Comparison of ENCODE assay signal across 8 mouse cellular contexts in the genomic region with DNA sequence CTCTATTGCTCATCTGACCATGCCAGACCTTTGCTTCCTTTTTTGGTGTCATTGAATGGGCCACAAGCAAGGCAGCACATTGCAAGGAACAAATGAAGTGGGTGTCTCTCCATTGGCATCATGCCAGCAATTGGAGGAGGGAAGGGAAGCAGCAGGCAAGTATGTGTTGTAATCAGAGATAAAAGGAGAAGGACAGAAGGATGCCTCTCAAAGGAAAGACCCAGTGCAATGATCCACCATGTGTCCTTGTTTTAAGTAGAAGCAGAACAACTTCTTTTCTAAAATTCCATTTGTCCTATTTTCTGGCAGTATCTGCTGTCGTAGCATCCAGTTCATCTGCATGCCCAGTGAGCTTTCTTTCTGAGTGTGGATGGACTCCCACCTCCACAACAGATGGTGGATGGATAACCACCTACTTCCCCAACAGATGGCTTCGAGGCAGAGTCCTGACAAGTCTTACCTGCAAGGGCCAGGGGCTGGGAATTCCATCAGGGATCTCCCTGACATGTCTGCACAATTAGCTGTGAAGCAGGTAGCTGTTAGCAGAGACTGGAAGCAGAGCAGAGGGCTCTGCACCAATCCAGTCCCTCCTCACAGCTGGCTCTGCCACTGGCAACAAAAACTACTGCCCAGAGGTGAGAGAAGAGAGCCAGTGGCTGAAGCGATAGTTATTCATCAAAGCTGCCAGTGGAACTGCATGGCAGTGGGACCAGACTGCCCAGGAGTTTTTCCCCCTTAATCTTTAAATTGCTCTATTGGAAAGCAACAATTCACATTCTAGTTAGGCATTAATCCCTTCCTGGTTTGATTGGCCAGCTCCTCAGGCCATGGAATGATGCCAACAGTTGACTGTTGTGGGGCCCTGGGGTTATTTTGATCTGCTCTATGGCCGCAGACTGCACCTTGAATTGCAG.
DNase-seq lines count a peak whose midpoint lies in the region; ATAC-seq and TF ChIP-seq lines count a peak whose summit lies in the region.

No protein-coding gene starts in this region.

- H3K27ac ChIP-seq in liver, postnatal 0 days (ENCODE audit: low read depth), result no peak overlapping the region
- no peak overlapping the region for H3K27ac ChIP-seq in liver, embryonic 12.5 days
- no peak overlapping the region for H3K27ac ChIP-seq in heart, embryonic 11.5 days (ENCODE audit: low read depth, low read length)

- ATAC-seq in liver, postnatal 0 days, result 0 out of 2 replicates have a peak, but pooled peaks have one; percentile 29
- no peak for ATAC-seq in liver, embryonic 12.5 days
- ATAC-seq in heart, embryonic 11.5 days (replicated peaks; ENCODE audit: insufficient number of reproducible peaks, low FRiP score, low TSS enrichment), result no peak

- intact Hi-C loops in left cerebral cortex, postnatal 10 days (cut with DNase I), result no loop called here

- H3K36me3 ChIP-seq in liver, postnatal 0 days (replicated peaks; ENCODE audit: insufficient read depth, low read length), result no peaks in the 10 kb centered on the region
- H3K36me3 ChIP-seq in liver, embryonic 12.5 days, result no peaks in the 10 kb centered on the region
- no peaks in the 10 kb centered on the region for H3K36me3 ChIP-seq in heart, embryonic 11.5 days (ENCODE audit: control insufficient read depth, insufficient read depth, low read length)

- no peak overlapping the region for H3K4me3 ChIP-seq in liver, postnatal 0 days (ENCODE audit: low read depth, low read length)
- H3K4me3 ChIP-seq in liver, embryonic 12.5 days, result no peak overlapping the region
- no peak overlapping the region for H3K4me3 ChIP-seq in heart, embryonic 11.5 days (ENCODE audit: low read depth, low read length)

- DNase-seq in liver, postnatal 0 days, result peak; percentile 17
- peak; percentile 83 for DNase-seq in cerebellum, adult 8-10 months
- peak; percentile 52 for DNase-seq in kidney, adult 18-20 months
- DNase-seq in left cerebral cortex, postnatal 10 days (ENCODE audit: extremely low spot score in 1 of 2, low spot score in 2 of 2), result peak; percentile 6 to 26
- DNase-seq in ovary, adult 18-20 months (ENCODE audit: low spot score), result no peak
- DNase-seq in T-cell, adult 2 months (ENCODE audit: low spot score), result no peak

- H3K27me3 ChIP-seq in liver, postnatal 0 days (ENCODE audit: insufficient read depth, low read length), result no peaks in the 10 kb centered on the region
- no peaks in the 10 kb centered on the region for H3K27me3 ChIP-seq in liver, embryonic 12.5 days (replicated peaks)
- no peaks in the 10 kb centered on the region for H3K27me3 ChIP-seq in heart, embryonic 11.5 days (ENCODE audit: control insufficient read depth, insufficient read depth, low read length)

- WGBS in liver, postnatal 0 days (ENCODE audit: insufficient replicate concordance), result 63% methylated on average over 4 of the region's 4 CpGs
- WGBS in liver, embryonic 12.5 days (ENCODE audit: insufficient replicate concordance), result 62% methylated on average over 4 of the region's 4 CpGs
- 65% methylated on average over 4 of the region's 4 CpGs for WGBS in heart, embryonic 11.5 days (ENCODE audit: insufficient replicate concordance)

- TF ChIP-seq EP300 in liver, postnatal 0 days (IDR thresholded peaks at IDR 0.05; ENCODE audit: low read depth), result no peak

- no peak overlapping the region for H3K4me2 ChIP-seq in liver, postnatal 0 days (ENCODE audit: low read depth, low read length)
- no peak overlapping the region for H3K4me2 ChIP-seq in liver, embryonic 12.5 days
- no peak overlapping the region for H3K4me2 ChIP-seq in heart, embryonic 11.5 days

- no peak overlapping the region for H3K9ac ChIP-seq in liver, postnatal 0 days (replicated peaks)
- no peak overlapping the region for H3K9ac ChIP-seq in liver, embryonic 12.5 days
- H3K9ac ChIP-seq in heart, embryonic 11.5 days (ENCODE audit: low read depth, low read length), result no peak overlapping the region

- H3K4me1 ChIP-seq in liver, postnatal 0 days (ENCODE audit: insufficient read depth), result peaks cover 3% of the 10 kb centered on the region; the same call in 1 of the 2 replicates
- no peaks in the 10 kb centered on the region for H3K4me1 ChIP-seq in liver, embryonic 12.5 days
- peaks cover 5% of the 10 kb centered on the region for H3K4me1 ChIP-seq in heart, embryonic 11.5 days (ENCODE audit: control insufficient read depth, insufficient read depth, low read length)

- no peak for TF ChIP-seq CTCF in liver, postnatal 0 days (IDR thresholded peaks at IDR 0.05; ENCODE audit: low read depth)

- H3K9me3 ChIP-seq in liver, postnatal 0 days (ENCODE audit: low read length), result no peaks in the 10 kb centered on the region
- H3K9me3 ChIP-seq in liver, embryonic 12.5 days (replicated peaks), result no peaks in the 10 kb centered on the region
- H3K9me3 ChIP-seq in heart, embryonic 11.5 days (replicated peaks; ENCODE audit: control insufficient read depth, low read length), result no peaks in the 10 kb centered on the region

Comparison
In these comparisons a context has a peak if more than half of its experiments do, and no peak if none do; other contexts are left out.
1. DNase-seq: peak in liver, postnatal 0 days (single experiment), cerebellum, adult 8-10 months (single experiment), kidney, adult 18-20 months (single experiment) and left cerebral cortex, postnatal 10 days (2 of 2); none in ovary, adult 18-20 months (single experiment) and T-cell, adult 2 months (single experiment).